Mouse (Mus musculus) kidney, postnatal 0 days (tissue): Measurements from ENCODE around the gene Khdc1b. TPM values are rescaled to one million over a fixed set of nuclear protein-coding genes. Genes with fewer than 3 reads are reported as not detected.
A peak's percentile ranks its signal among the peaks of the same experiment; 100 is the strongest.
"Not testable (repeated sequence)": the region's sequence is repeated elsewhere in the genome, so short reads cannot be mapped to it uniquely, and the experiment has no call there.

Experiments used
- ATAC-seq: fragments of 200-750 bp; cut with Nextera tagmentation; replicated peaks from 2 replicates; pipeline ENCODE4 v1.8.0; 2017; ENCODE audit warnings: low read depth, moderate number of reproducible peaks, moderate TSS enrichment, moderate library complexity; ENCODE audit not compliant: low FRiP score
- DNase-seq: peaks from one replicate; pipeline ENCODE4 v3.0.0-alpha.2; 2016; ENCODE audit warnings: low spot score
- H3K27ac ChIP-seq: fragments of 300-500 bp; sonication (generic); 2 replicates; pipeline ENCODE4 v1.5.1; 2014; ENCODE audit warnings: mild to moderate bottlenecking
- H3K27me3 ChIP-seq: fragments of 300-500 bp; sonication (generic); 2 replicates; pipeline ENCODE4 v1.6.1; 2014; ENCODE audit warnings: low read length, mixed read lengths; ENCODE audit not compliant: insufficient read depth
- H3K36me3 ChIP-seq: fragments of 300-500 bp; sonication (generic); 2 replicates; pipeline ENCODE4 v1.6.1; 2014; ENCODE audit warnings: low read length, mixed read lengths; ENCODE audit not compliant: insufficient read depth
- H3K4me1 ChIP-seq: fragments of 300-500 bp; sonication (generic); replicated peaks from 2 replicates; pipeline ENCODE4 v1.6.1; 2014; ENCODE audit warnings: antibody characterized with exemption, low read length, mixed read lengths; ENCODE audit not compliant: insufficient read depth
- H3K4me2 ChIP-seq: fragments of 300-500 bp; sonication (generic); 2 replicates; pipeline ENCODE4 v1.6.1; 2014; ENCODE audit warnings: mild to moderate bottlenecking, low read length, moderate library complexity, mixed read lengths
- H3K4me3 ChIP-seq: fragments of 300-500 bp; sonication (generic); replicated peaks from 2 replicates; pipeline ENCODE4 v1.5.1; 2014; ENCODE audit warnings: low read depth, low read length
- H3K9ac ChIP-seq: fragments of 300-500 bp; sonication (generic); 2 replicates; pipeline ENCODE4 v1.6.1; 2014; ENCODE audit warnings: low read depth, low read length
- H3K9me3 ChIP-seq: fragments of 300-500 bp; sonication (generic); replicated peaks from 2 replicates; pipeline ENCODE4 v1.6.1; 2016; ENCODE audit warnings: low read length, inconsistent platforms, mixed read lengths
- CTCF ChIP-seq: IDR thresholded peaks from 2 replicates; pipeline ENCODE4 v1.5.1; 2016; ENCODE audit warnings: antibody characterized with exemption, low read depth, mild to moderate bottlenecking, moderate library complexity
- WGBS: fragments of 180-500 bp; shearing (Covaris S2); extraction: QIAGEN DNeasy Blood & Tissue Kit; methylation state at CpG from one replicate; pipeline ENCODE4 v1.1.7; 2014; 5-methylcytosine and 5-hydroxymethylcytosine counted together
- polyA plus RNA-seq: library from polyadenylated mRNA; unstranded; fragments of >200 nt; fragmentation: Nextera tagmentation; extraction: Ambion mirVana; gene quantifications from 2 replicates; pipeline ENCODE4 v1.2.1, GENCODE M21; 2015

Khdc1b gene
- 0.07 TPM in 1 of 2 replicates, not detected in the other for polyA plus RNA-seq

- Histone ChIP-seq H3K9ac (no peak within 1 kb of the TSS), H3K9me3 (no peaks in the 10 kb centered on the region), H3K36me3 (no peaks in the 10 kb centered on the region), H3K27ac (no peak within 1 kb of the TSS), H3K27me3 (no peaks in the 10 kb centered on the region), H3K4me3 (no peak within 1 kb of the TSS), H3K4me1 (no peaks in the 10 kb centered on the region), H3K4me2 (no peak within 1 kb of the TSS)
- 76% methylated on average over 1 of the region's 1 CpGs for WGBS
- ATAC-seq: no peak
- DNase-seq: no peak
- TF ChIP-seq CTCF: no peak
Measured at GRCm38 (mm10) chr1:21383256-21383655, at the start of gene Khdc1b. Khdc1b (plus strand) TSS chr1:21383556.

GRCm38 (mm10) chr1:21335836-21336235 lies 47.5 kb upstream of the Khdc1b start:
- TF ChIP-seq CTCF: no peak
- ATAC-seq (no peak), DNase-seq (no peak)
- Histone ChIP-seq H3K4me1 (no peaks in the 10 kb centered on the region), H3K4me2 (no peak overlapping the region), H3K27me3 (no peaks in the 10 kb centered on the region), H3K27ac (no peak overlapping the region), H3K4me3 (no peak overlapping the region), H3K9ac (no peak overlapping the region), H3K9me3 (no peaks in the 10 kb centered on the region), H3K36me3 (no peaks in the 10 kb centered on the region)

- no peaks in the 10 kb centered on the region for H3K36me3 ChIP-seq
- H3K27ac ChIP-seq: no peak overlapping the region
- no peaks in the 10 kb centered on the region for H3K4me1 ChIP-seq
- ATAC-seq: no peak
- 96% methylated on average over 1 of the region's 1 CpGs for WGBS
- H3K9me3 ChIP-seq: no peaks in the 10 kb centered on the region
- no peak for DNase-seq
- H3K4me2 ChIP-seq: no peak overlapping the region
- no peak overlapping the region for H3K4me3 ChIP-seq
- TF ChIP-seq CTCF: no peak
- no peaks in the 10 kb centered on the region for H3K27me3 ChIP-seq
- no peak overlapping the region for H3K9ac ChIP-seq
Measured at GRCm38 (mm10) chr1:21340745-21341144, 42.6 kb upstream of the Khdc1b start.

- Histone ChIP-seq H3K27ac (no peak overlapping the region), H3K9ac (no peak overlapping the region), H3K4me1 (no peaks in the 10 kb centered on the region), H3K4me2 (no peak overlapping the region), H3K4me3 (no peak overlapping the region), H3K9me3 (no peaks in the 10 kb centered on the region), H3K36me3 (no peaks in the 10 kb centered on the region), H3K27me3 (no peaks in the 10 kb centered on the region)
- no peak for ATAC-seq
- 58% methylated on average over 4 of the region's 4 CpGs for WGBS
- TF ChIP-seq CTCF: peak; percentile 78
- DNase-seq: peak; percentile 71
Measured at GRCm38 (mm10) chr1:21344253-21344652, 39.1 kb upstream of the Khdc1b start.

- not testable (repeated sequence) for H3K9me3 ChIP-seq, H3K4me3 ChIP-seq, DNase-seq, H3K27ac ChIP-seq, H3K4me1 ChIP-seq, H3K9ac ChIP-seq, H3K27me3 ChIP-seq, H3K36me3 ChIP-seq, H3K4me2 ChIP-seq, ATAC-seq
- WGBS: 88% methylated on average over 7 of the region's 7 CpGs
Measured at GRCm38 (mm10) chr1:21344752-21345151, 38.6 kb upstream of the Khdc1b start.

GRCm38 (mm10) chr1:21349341-21349740 lies 34.0 kb upstream of the Khdc1b start, which contains the start of gene Khdc1a:
Khdc1a (plus strand) TSS chr1:21349641.
- ATAC-seq: no peak
- TF ChIP-seq CTCF: no peak
- Histone ChIP-seq H3K4me1 (no peaks in the 10 kb centered on the region), H3K27me3 (no peaks in the 10 kb centered on the region), H3K27ac (no peak within 1 kb of the TSS), H3K9ac (no peak within 1 kb of the TSS), H3K4me3 (no peak within 1 kb of the TSS), H3K36me3 (no peaks in the 10 kb centered on the region), H3K4me2 (no peak within 1 kb of the TSS), H3K9me3 (no peaks in the 10 kb centered on the region)
- 66% methylated on average over 2 of the region's 2 CpGs for WGBS
- no peak for DNase-seq

- not testable (repeated sequence) for H3K9me3 ChIP-seq, H3K4me2 ChIP-seq, H3K4me1 ChIP-seq, H3K4me3 ChIP-seq, H3K36me3 ChIP-seq, ATAC-seq, DNase-seq, H3K27me3 ChIP-seq, H3K27ac ChIP-seq, H3K9ac ChIP-seq
- 41% methylated on average over 1 of the region's 1 CpGs for WGBS
Measured at GRCm38 (mm10) chr1:21368031-21368430, 15.3 kb upstream of the Khdc1b start, which contains the start of gene Khdc1c. Khdc1c (plus strand) TSS chr1:21368331.
